Mouse (Mus musculus) lung, postnatal 36 days (tissue): ENCODE results near the gene Chuk.

Source experiments
- DNase-seq: peaks from one replicate; pipeline ENCODE4 v3.0.0; 2022; ENCODE audit warnings: mixed read lengths

Chuk gene

DNA sequence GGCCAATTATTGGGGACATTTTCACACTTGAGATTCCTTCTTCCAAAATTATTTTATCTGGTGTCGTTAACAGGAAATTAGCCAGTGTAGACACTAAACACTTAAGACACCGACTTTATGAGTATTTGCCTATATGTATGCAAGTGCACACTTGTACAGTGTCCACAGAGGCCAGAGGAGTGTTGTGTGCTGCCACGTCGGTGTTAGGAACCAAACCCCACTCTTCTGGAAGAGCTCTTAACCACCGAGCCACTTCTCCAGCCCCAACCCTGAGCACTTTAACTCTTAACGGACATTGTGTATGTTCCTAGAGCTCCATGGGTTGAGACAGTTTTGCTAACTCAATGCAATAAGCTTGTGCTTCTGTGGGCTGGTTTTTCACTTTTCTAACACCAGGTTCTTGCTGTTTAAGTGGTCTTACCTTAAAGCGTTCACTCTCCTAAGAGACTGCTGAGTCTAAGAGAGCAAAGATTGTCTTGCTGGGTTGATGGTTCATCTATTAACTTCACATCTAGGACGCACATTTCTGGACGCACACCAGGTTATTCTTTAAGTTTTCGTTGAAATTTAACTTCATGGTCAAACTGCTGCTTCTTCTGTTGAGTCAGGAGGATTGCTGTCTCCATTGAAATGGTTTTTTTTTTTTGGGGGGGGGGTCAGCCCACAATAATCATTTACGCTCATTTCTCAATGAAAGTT lies 75.1 kb downstream of the Chuk start:
- DNase-seq, result peak; percentile 12

GRCm38 (mm10) chr19:44030024-44030423 lies 77.3 kb downstream of the Chuk start:
- DNase-seq, result no peak

DNA sequence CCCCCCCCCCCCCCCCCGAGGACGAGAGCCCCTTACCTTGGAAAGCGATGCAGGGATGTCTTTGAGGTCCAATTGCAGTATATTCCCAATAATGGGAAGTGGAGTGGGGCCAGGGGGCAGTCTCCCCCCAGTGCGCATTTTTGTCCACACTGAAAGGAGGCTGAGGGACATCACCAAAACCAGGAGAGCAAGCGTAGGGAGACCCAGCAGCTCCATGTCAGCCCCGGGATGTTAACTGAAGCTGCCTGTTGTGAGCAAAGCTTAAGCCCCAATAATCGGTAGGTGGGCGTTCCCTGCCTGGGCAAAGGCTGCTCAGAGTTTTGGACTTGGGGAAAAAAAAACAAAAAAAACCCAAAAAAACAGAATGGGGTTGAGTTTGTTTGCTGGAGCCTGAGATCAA lies 78.3 kb downstream of the Chuk start, which contains the start of gene Cyp2c23:
Cyp2c23 (minus strand) TSS at position 237 of the 400 bp plus-strand sequence.
- no peak for DNase-seq

- no peak for DNase-seq
These were observed 80.2 kb downstream of the Chuk start for GRCm38 (mm10) chr19:44026956-44027530.

- DNase-seq, result no peak
These were observed 82.2 kb downstream of the Chuk start for GRCm38 (mm10) chr19:44024921-44025585.
